Mouse (Mus musculus) liver, adult 2 months (tissue): ENCODE data around the gene Gpsm3.

Source experiments
- CTCF ChIP-seq: fragments of 200-500 bp; IDR thresholded peaks from 2 replicates; pipeline ENCODE4 v1.5.1; 2011; ENCODE audit warnings: low read depth, low read length, control low read depth
- POLR2A ChIP-seq: fragments of 200-500 bp; IDR thresholded peaks from 2 replicates; pipeline ENCODE4 v1.6.1; 2011; ENCODE audit warnings: low read length, control low read depth; ENCODE audit not compliant: insufficient read depth; ENCODE audit errors: extremely low read depth

GRCm38 (mm10) chr17:34626062-34626772, 36.6 kb downstream of the Gpsm3 start:
- TF ChIP-seq CTCF (no peak), POLR2A (no peak)
